8 mouse cellular contexts compared by ENCODE assay signal in the genomic region with DNA sequence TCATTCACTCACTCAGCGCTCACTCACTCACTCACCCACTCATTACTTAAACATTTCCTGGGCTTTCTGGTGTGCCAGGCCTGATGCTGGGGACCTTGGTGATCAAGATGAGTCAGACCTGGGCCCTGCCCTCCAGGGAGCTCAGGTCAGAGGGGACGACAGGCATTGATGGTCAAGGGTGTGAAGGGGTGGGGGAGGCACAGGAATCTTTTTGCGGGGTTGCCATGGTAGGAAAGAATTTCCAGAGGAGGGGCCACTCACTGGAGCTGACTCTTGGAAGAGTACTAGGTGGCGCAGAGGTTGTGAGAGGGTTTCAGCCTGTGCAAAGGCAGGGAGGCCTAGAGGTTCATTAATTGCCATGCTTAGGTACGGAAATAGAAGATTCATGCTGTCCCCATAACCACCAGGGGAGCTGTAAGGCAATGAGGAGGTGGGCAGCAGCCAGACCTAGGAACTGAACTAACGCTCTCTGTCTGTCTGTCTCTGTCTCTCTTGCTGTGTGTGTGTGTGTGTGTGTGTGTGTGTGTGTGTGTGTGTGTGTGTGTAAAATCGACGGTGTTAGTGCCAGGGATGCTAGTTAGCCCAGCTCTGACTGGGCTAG. TPM values are rescaled to one million over a fixed set of nuclear protein-coding genes. Genes with fewer than 3 reads are reported as not detected.
DNase-seq lines count a peak whose midpoint lies in the region; ATAC-seq and TF ChIP-seq lines count a peak whose summit lies in the region.

No protein-coding gene starts in this region.

- peak overlapping the region; percentile 4 for H3K27ac ChIP-seq in cerebellum, adult 2 months (ENCODE audit: insufficient read depth, low read length)
- no peak overlapping the region for H3K27ac ChIP-seq in forebrain, embryonic 10.5 days
- no peak overlapping the region for H3K27ac ChIP-seq in liver, embryonic 13.5 days

- H3K36me3 ChIP-seq in C2C12 (ENCODE audit: control insufficient read depth, insufficient read depth), result no peaks in the 10 kb centered on the region
- peaks cover 2% of the 10 kb centered on the region for H3K36me3 ChIP-seq in forebrain, embryonic 10.5 days (replicated peaks)
- H3K36me3 ChIP-seq in liver, embryonic 13.5 days, result no peaks in the 10 kb centered on the region

- no peak for DNase-seq in cerebellum, adult 2 months
- no peak for DNase-seq in cerebellum, adult 8-10 months
- DNase-seq in forebrain, embryonic 10.5 days (ENCODE audit: extremely low spot score, low spot score), result no peak
- no peak for DNase-seq in liver, embryonic 13.5 days
- no peak for DNase-seq in layer of hippocampus, postnatal 10 days (ENCODE audit: low spot score in 2 of 2)
- no peak for DNase-seq in embryo, embryonic 9.5 days (ENCODE audit: extremely low spot score)
- DNase-seq in right cerebral cortex, adult 2 months (ENCODE audit: low spot score in 2 of 2), result no peak

- WGBS in cerebellum, adult 2 months, result 37% methylated on average over 8 of the region's 8 CpGs
- WGBS in forebrain, embryonic 10.5 days, result 54% methylated on average over 8 of the region's 8 CpGs
- WGBS in liver, embryonic 13.5 days (ENCODE audit: insufficient replicate concordance), result 51% methylated on average over 8 of the region's 8 CpGs

- H3K4me2 ChIP-seq in liver, embryonic 13.5 days, result peak overlapping the region; percentile 52; the same call in 1 of the 2 replicates

- H3K79me2 ChIP-seq in C2C12 (ENCODE audit: control insufficient read depth, insufficient read depth), result no peaks in the 10 kb centered on the region

- H3K27me3 ChIP-seq in cerebellum, adult 2 months (ENCODE audit: control insufficient read depth, insufficient read depth, low read length), result no peaks in the 10 kb centered on the region
- no peaks in the 10 kb centered on the region for H3K27me3 ChIP-seq in C2C12 (ENCODE audit: control insufficient read depth, insufficient read depth, insufficient read length)
- peaks cover 69% of the 10 kb centered on the region for H3K27me3 ChIP-seq in forebrain, embryonic 10.5 days (ENCODE audit: poor library complexity, severe bottlenecking)
- H3K27me3 ChIP-seq in liver, embryonic 13.5 days, result 0 out of 2 replicates have a peak, but pooled peaks cover 3% of the 10 kb centered on the region

- TF ChIP-seq CTCF in cerebellum, adult 2 months (IDR thresholded peaks at IDR 0.05; ENCODE audit: borderline replicate concordance, insufficient read depth, low read depth, low read length), result no peak
- TF ChIP-seq CTCF in C2C12 (IDR thresholded peaks at IDR 0.05; ENCODE audit: control insufficient read depth, insufficient read depth, insufficient read length), result no peak

- peak overlapping the region; percentile 1 for H3ac ChIP-seq in C2C12 (ENCODE audit: control insufficient read depth, insufficient read length, low read depth)

- H3K79me3 ChIP-seq in C2C12 (ENCODE audit: low read depth), result no peaks in the 10 kb centered on the region

- peak overlapping the region; percentile 61 for H3K4me3 ChIP-seq in cerebellum, adult 2 months (replicated peaks; ENCODE audit: insufficient read depth, low read depth, low read length)
- H3K4me3 ChIP-seq in C2C12 (ENCODE audit: insufficient read depth, poor library complexity, severe bottlenecking), result peak overlapping the region; percentile 19
- H3K4me3 ChIP-seq in forebrain, embryonic 10.5 days, result peak overlapping the region; percentile 42
- no peak overlapping the region for H3K4me3 ChIP-seq in liver, embryonic 13.5 days (replicated peaks)

- H3K4me1 ChIP-seq in cerebellum, adult 2 months (ENCODE audit: control insufficient read depth, insufficient read depth, low read length), result peaks cover 11% of the 10 kb centered on the region; the same call in 1 of the 2 replicates
- H3K4me1 ChIP-seq in forebrain, embryonic 10.5 days, result peaks cover 39% of the 10 kb centered on the region
- H3K4me1 ChIP-seq in liver, embryonic 13.5 days (replicated peaks), result peaks cover 32% of the 10 kb centered on the region

- no peak for TF ChIP-seq POLR2A in cerebellum, adult 2 months (IDR thresholded peaks at IDR 0.05; ENCODE audit: borderline replicate concordance, insufficient read depth, low read length)

- ATAC-seq in liver, embryonic 13.5 days (ENCODE audit: low read depth), result no peak

- H3K9me3 ChIP-seq in forebrain, embryonic 10.5 days, result no peaks in the 10 kb centered on the region
- no peaks in the 10 kb centered on the region for H3K9me3 ChIP-seq in liver, embryonic 13.5 days (replicated peaks)

- H3K9ac ChIP-seq in liver, embryonic 13.5 days, result no peak overlapping the region

TF ChIP-seq in C2C12, 6 proteins besides CTCF, POLR2A, EP300 and RAD21:
- TF ChIP-seq MYOD1 (IDR thresholded peaks at IDR 0.05; ENCODE audit: control insufficient read depth, insufficient read length, low read depth) (no peak), FOSL1 (IDR thresholded peaks at IDR 0.05; ENCODE audit: insufficient read depth, low read length, poor library complexity, severe bottlenecking) (no peak), CEBPB (IDR thresholded peaks at IDR 0.05; ENCODE audit: low read depth) (no peak), USF1 (IDR thresholded peaks at IDR 0.05; ENCODE audit: low read depth) (no peak), MAX (IDR thresholded peaks at IDR 0.05) (no peak), MYOG (IDR thresholded peaks at IDR 0.05; ENCODE audit: control insufficient read depth, extremely low read depth, insufficient read length) (no peak)

RNA-seq across cellular contexts. Expression of gene Cnfn, which starts 7.7 kb away (rescaled TPM):
- polyA plus RNA-seq in cerebellum, adult 2 months (2012; rRNA removed), result 0.59 TPM in 1 of 2 replicates, not detected in the other
- polyA plus RNA-seq in C2C12 (2012; fragmentation: generic; extraction: Trizol), result 0.08 TPM
- polyA plus RNA-seq in forebrain, embryonic 10.5 days (2016; fragmentation: Nextera tagmentation; extraction: Ambion mirVana), result not detected in 2 replicates
- 0.15 TPM in 1 of 2 replicates, not detected in the other for polyA plus RNA-seq in liver, embryonic 13.5 days (2015; fragmentation: Nextera tagmentation; extraction: Ambion mirVana)
- not detected for total RNA-seq in layer of hippocampus, postnatal 10 days (2021)

RNA-seq across cellular contexts. Expression of gene Lipe, which starts 21.3 kb away (rescaled TPM):
- 12.1 and 12.3 TPM in 2 replicates for polyA plus RNA-seq in cerebellum, adult 2 months (2012; rRNA removed)
- 3.0 TPM for polyA plus RNA-seq in C2C12 (2012; fragmentation: generic; extraction: Trizol)
- 7.4 and 7.5 TPM in 2 replicates for polyA plus RNA-seq in forebrain, embryonic 10.5 days (2016; fragmentation: Nextera tagmentation; extraction: Ambion mirVana)
- polyA plus RNA-seq in liver, embryonic 13.5 days (2015; fragmentation: Nextera tagmentation; extraction: Ambion mirVana), result 2.4 and 2.7 TPM in 2 replicates
- 1 to 10 TPM; 5.5 to 6.8 TPM for total RNA-seq in layer of hippocampus, postnatal 10 days (2021)

RNA-seq across cellular contexts. Expression of gene Cxcl17, which starts 35.5 kb away (rescaled TPM):
- not detected in 2 replicates for polyA plus RNA-seq in cerebellum, adult 2 months (2012; rRNA removed)
- not detected for polyA plus RNA-seq in C2C12 (2012; fragmentation: generic; extraction: Trizol)
- 0.43 and 0.71 TPM in 2 replicates for polyA plus RNA-seq in forebrain, embryonic 10.5 days (2016; fragmentation: Nextera tagmentation; extraction: Ambion mirVana)
- not detected in 2 replicates for polyA plus RNA-seq in liver, embryonic 13.5 days (2015; fragmentation: Nextera tagmentation; extraction: Ambion mirVana)
- not detected for total RNA-seq in layer of hippocampus, postnatal 10 days (2021)
